Mouse (Mus musculus) c-Kit-positive CD71-positive TER-119-positive erythroid progenitor cells, embryonic 14.5 days (primary cell): Measurements from ENCODE around the gene Olfr317.
"Not testable (repeated sequence)": the region's sequence is repeated elsewhere in the genome, so short reads cannot be mapped to it uniquely, and the experiment has no call there.

ENCODE experiments used
- DNase-seq: peaks from one replicate; pipeline ENCODE4 v3.0.0-alpha.2; 2013; ENCODE audit warnings: low spot score

The Olfr317 gene

DNA sequence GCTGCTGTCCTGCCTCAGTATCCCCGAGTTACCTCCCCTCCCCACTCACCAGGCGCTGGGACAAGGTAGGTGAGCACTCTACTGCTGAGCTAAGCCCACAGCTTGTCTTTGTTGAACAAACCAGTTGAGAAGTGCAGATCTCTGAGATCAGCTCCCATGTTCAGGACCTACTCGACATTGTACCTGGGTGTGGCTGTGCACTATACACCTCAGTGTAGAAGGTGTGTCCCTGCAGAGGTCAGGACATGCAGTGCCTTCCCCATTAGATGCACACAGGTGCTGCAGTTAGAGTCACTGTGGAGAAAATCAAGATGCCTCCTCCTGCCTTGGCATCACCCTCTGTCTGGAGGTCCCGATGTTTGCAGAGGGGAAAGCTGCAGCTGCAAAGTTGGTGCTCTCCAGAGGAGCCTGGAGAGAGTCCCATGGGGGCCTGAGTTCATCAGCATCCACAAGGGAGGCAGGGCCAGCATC, at the start of gene Olfr317:
TSS of gene Olfr317 (minus strand) at position 421 of the 471 bp plus-strand sequence.
- DNase-seq = no peak

DNA sequence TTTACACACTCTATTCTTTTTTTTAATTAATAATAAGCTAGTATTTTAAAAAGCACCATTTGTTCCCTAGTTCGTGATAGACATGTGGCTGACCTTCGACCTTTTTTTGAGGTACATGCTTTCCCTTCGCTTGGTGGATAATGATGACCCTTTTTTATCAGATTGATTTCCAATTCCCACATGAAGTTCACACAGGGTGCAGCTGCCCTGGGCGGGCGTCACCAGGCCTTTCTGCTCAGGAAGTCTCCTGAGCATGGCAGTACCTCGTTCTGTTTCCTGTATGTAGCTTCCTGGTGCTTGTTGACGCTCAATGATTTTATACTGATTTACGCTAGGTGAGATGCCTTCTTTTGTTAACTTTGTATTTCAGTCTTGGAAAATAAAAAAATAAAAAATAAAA, 49.3 kb upstream of the Olfr317 start:
- no peak for DNase-seq

DNA sequence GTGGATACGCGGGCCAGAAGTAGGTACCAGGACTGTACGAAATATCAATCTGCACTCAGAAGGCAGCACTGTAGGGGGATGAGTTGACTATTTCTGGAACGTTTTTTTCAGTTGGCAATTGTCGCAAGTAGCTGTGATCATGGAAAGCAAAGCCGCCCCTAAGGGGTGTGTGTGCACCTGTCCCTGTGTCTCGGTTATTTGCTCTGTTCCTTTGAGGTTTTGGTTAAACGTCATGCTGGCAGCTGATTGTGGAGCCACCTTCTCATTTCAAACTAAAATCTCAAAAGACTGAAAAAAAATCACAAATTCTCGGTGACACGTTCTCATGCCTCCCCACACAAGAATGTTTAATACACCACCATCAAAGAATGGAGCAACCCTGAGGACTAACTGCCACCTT, 48.6 kb upstream of the Olfr317 start:
- no peak for DNase-seq

DNA sequence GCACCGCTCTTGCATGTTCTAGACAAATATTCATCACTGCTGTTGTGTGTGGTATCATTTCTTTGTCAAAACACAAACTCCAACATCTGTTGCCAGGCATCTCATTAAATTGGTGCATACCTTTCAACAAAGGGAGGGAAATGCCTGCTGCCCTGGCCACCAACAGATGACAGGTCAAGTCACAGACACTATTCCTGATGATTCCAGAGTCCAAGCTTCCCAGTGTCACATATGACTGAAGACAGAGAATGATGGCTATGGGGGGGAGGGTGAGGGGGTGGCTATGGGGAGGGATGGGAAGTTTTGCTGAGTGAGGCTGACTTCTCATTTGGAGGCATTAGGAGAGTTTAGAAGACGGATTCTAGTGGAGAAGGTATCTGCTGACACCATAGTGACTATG, 45.2 kb upstream of the Olfr317 start:
- DNase-seq = no peak

DNA sequence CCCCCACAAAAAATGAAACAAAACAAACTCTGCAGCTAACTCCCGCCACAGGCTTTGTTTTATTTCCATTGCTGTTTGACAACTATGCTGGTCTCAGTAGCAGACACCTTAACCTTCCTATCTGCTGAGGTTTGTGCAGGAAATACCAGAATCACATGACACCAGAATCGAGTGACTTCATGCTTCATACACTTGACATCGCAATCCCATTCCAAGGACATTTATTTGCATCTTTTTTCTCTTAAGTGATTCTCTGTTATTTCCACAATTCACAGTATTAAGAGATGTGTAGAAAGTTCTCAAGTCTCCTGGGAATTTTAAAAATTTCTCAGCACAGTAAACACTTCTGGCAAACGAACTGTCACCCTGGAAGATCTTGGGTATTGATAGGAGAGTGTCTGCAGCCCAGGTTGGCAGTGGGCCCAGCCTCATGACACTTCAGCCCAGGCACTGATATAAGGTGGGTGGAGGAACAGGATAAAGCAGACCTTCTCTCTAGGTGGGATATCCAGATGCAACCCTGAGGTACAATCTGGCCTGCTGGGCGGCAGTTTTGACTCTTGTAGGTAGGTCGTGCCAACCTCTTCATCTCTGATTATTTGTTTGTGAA, 43.6 kb upstream of the Olfr317 start, which contains the start of gene Olfr314:
TSS of gene Olfr314 (plus strand) at position 473 of the 610 bp plus-strand sequence.
- DNase-seq = no peak

DNA sequence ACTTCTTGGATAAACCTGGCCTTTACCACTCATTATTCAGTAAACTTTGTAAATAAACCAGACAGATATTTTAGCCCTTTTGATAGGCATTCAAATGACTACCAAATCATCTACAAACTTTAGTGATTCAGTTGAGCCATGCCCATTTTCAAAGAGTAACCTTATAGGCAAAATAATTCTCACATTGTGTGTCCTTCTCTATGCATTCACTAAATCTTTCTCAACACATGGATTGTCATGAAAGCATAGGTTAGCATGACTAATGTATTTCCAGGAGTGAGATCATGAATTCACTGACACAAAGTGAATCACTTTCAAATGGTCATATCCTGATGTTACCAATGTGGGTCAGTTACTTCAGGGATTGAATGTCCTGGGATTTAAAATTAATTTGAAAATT, 33.9 kb upstream of the Olfr317 start, which contains the start of gene Olfr315:
TSS of gene Olfr315 (plus strand) at position 301 of the 400 bp plus-strand sequence.
- no peak for DNase-seq

DNA sequence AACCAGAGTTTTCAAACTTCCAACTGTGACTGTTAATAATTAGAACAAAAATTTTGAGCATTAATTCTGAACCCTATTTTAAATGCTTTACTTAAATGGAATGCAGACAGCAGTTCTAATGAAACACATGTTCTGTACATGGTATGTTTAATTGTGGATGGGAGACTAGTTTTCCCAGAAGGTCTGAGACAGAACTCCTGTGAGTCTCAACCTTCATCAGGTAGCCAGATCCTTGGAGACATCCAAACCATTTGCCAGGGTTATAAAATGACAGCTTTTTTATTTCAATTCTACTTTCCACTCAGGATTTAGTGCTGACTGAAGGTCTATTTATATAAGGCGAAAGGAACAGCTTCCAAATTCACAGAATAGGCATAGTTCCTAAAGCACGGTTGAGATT, 13.4 kb upstream of the Olfr317 start, which contains the start of gene Olfr316:
TSS of gene Olfr316 (plus strand) at position 301 of the 400 bp plus-strand sequence.
- DNase-seq = no peak

DNA sequence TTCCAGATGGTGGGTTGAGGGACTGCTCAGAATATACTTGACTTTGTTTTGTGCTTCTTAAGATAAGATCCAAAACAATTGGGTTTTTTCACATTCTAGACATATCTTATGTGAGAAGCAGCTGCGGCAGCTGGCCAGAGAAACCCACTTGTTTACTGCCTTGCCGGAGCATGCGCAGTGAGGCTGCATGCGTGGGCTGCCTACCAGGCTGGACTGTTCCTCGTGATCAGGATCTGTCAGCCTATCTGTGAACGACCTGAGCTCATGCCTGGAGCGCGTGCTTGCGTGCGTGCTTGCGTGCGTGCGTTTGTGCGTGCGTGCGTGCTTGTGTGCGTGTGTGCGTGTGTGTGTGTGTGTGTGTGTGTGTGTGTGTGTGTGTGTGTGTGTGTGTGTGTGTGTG, 12.1 kb upstream of the Olfr317 start:
- DNase-seq = not testable (repeated sequence)

DNA sequence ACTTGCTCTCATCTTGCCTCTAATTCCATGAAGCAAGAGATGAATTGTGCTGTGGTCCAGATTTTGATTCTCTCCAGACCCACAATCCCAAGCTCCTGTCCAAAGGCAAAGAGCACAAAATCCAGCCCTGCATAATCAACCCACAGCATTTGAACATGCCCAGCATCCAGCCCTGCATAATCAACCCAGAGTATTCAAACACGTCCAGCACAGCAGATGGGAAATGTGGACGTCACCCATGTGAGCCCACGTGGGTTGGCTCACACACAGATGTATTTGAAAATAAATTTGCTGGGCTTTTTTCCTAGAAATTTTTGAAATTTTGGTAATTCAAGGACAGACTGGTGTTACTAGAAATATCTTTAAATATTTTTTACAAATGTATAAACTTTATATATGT, 5.6 kb downstream of the Olfr317 start:
- no peak for DNase-seq

DNA sequence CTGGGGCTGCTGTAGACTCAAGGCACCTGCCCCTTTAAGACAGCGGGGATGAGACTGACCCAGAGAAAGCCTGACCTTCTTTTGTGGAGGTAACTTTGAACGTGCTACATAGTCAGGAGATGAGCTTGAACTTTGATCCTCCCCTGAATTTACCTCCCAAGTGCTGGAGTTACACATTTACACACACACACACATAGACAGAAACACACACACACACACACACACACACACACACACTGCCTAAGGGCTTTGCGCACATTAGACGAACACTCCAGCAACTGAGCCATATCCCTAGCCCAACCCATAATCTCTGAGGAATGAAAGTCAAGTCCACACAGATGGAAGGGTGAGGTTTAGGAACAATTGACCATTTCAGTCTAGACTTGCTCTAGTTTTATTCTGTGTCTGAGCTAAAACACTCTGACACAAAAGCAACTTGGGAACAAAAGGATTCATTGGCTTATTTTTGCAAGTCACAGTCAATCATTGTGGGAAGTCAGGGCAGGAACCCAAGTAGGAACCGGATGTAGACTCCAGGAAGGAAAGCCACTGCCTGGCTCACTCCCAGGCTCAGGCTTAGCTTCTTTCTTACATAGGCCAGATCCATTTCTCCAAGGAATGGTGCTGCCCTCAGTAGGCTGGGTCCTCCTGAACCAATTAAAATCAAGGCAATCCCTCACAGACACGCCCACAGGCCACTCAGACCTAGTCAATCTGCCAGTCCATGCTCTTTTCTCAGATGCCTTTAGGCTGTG, 10.9 kb downstream of the Olfr317 start:
- not testable (repeated sequence) for DNase-seq

DNA sequence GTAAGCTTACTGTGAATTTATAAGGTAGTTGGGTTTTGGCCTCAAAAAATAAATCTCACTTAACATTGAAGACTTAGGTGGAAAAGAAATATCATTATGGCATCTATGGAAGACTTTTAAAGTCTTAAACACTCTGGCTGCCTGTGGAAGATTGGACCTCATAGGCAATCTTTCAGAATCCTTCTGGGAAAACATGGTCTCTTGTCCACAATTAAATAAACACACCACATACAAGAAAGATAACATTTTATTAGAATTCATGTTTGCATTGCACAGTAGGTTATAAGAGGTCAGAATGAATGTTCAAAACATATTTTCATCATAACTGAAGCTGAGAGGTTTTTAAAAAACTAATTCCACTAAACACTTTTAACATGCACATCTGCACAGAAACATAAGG, 15.1 kb downstream of the Olfr317 start, which contains the start of gene Olfr318:
TSS of gene Olfr318 (minus strand) at position 101 of the 400 bp plus-strand sequence.
- no peak for DNase-seq

DNA sequence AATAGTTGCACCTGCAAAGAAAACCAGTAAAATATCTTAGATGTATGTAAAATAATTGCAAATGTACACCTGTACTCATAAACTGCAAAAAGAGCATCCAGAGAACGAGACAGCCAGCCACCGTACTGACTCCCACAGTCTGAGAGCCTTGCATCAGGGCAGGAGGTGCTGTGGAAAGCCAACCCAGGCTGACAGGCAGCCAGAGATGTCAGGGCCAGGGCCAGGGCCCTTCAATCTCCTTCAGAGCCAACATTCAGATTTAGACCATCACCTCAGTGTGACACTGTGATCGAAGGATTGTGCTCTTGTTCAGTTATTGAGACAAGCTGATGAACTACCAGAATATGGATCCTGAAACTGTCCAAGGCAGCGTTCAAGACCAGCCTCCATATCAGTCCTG, 19.3 kb downstream of the Olfr317 start:
- no peak for DNase-seq

DNA sequence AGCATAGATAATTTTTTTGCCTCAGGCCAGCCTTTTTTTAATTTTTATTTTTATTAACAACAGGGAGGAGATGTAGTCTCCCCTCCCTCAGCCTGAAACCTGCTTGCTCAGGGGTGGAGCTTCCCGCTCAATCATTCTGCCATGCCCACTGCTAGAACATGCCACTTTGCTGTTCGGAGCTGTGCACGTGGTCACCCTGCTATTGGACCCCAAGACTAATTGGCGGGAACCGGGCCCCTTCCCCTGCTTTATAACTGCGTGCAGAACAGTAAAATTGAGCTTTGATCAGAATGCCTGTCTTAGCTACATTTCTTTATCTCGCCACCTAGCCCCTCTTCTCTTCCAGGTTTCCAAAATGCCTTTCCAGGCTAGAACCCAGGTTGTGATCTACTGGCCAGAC, 21.3 kb downstream of the Olfr317 start:
- not testable (repeated sequence) for DNase-seq

DNA sequence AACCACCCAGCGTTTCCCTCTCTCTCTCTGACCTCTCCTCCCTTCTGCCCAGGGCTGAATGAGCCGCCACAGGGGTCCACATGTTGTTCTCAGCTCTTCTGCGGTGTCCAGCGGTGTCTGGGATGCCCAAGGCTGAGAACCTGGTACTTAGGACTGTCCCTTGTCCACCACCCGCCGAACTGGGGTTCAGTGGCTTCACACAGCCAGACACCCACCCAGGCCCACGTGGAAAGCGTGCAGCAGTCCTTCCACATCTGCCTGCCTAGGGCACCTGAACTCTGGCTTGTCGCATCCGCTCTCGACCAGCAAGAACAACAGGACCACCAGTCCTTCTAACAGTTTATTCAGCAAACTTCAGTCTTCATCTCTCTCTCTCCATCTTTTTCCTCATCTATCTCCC, 29.9 kb downstream of the Olfr317 start:
- no peak for DNase-seq

DNA sequence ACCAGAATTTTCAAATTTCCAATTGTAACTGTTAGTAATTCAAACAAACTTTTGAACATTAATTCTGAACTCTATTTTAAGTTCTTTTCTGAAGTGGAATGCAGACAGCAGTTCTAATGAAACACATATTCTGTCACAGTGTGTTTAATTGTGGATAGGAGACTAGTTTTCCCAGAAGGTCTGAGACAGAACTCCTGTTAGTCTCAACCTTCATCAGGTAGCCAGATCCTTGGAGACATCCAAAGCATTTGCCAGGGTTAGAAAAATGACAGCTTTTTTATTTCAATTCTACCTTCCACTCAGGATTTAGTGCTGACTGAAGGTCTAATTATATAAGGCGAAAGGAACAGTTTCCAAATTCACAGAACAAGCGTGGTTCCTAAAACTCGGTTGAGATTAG, 40.1 kb downstream of the Olfr317 start, which contains the start of gene Olfr319:
TSS of gene Olfr319 (plus strand) at position 301 of the 400 bp plus-strand sequence.
- no peak for DNase-seq
